Mouse (Mus musculus): ENCODE measurements at regions not wholly inside any gene's neighbourhood (a gene's known extent, or its start where the extent isn't known, plus 50 kb on each side); places are given as distances from the start of the nearest gene placed in this dataset.

DNA sequence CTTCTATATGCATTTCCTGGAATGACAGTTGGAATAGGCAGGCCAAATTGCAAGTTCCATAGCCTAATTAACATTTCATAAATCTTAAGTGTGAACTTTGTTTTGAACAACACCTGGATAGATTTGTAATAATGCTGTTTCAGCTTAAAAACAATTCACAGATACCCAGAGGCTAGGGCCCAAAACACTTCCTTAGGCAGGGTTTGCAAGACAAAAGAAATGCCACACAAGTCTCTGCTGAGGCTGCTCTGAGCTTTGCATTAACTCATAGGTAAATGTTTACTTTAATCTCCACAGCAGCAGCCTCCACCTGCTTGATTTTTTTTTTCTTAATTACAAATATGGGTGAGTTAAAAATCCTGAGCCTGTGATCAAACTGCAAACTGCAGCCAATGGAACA is 118.4 kb downstream of the Gnat3 start:
- DNase-seq = no peak

DNA sequence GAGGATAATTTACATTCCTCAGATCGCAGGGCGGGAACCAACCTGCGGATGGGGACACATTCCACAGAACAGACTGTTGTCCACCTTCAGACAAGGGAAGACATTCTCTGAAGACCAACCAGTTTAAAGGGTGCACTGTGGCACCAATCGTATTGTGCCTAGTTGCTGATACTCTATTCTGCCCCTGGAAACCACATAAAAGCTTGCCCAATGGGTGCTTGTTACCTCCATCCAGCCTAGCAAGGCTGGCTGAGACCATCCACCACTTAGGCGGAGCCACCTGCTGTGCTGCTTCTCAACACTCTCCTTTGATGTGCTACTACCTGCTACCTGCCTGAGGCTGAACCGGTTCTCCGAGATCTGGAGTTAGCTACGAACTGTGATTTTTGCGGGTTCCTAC is 119.9 kb downstream of the Gnat3 start:
- DNase-seq = no peak

DNA sequence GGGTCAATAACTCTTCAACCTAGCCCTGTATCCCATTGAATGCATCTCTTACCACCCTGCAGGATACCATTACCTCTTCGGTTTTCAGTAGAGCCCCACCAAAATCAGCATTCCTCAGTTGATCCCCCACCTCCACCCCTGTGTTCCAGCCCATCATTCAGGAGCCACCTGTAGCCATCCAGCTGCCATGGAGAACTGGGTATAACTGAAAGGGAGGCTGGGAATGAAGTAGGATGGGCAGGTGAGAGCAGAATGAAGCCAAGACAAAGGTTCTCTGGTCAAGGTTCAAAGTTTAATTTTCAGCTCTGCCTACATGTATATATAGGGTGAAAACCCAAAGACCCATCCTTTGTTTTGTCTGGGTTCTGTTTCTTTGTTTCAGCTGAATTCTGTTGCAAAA is 121.4 kb downstream of the Gnat3 start:
- DNase-seq = no peak

GRCm38 (mm10) chr5:18085456-18085855 is 123.1 kb downstream of the Gnat3 start:
- DNase-seq = no peak

- DNase-seq = peak; percentile 11
Measured at GRCm38 (mm10) chr5:18087919-18088445, 125.6 kb downstream of the Gnat3 start.

DNA sequence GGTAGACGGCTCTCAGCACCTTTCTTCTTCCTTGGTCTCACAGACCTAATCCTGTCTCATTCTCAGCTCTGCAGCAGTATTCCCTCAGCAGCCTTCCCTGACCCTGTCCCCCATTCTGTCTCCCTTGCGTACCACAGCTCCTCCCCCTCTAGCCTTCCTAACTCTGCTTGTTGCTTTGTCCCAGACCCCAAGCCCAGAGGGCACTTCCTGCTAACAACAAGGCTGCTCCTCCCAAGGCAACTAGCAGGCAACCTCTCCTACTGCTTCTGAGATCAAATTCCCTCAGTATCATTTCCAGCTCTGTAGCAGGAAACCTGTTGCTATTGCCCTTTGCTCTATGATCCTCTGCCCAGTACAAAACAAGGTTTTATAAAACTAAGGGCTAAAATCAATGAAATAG is 127.6 kb downstream of the Gnat3 start:
- no peak for DNase-seq

- no peak for DNase-seq
Measured at GRCm38 (mm10) chr5:18114905-18115689, 152.7 kb downstream of the Gnat3 start.

DNA sequence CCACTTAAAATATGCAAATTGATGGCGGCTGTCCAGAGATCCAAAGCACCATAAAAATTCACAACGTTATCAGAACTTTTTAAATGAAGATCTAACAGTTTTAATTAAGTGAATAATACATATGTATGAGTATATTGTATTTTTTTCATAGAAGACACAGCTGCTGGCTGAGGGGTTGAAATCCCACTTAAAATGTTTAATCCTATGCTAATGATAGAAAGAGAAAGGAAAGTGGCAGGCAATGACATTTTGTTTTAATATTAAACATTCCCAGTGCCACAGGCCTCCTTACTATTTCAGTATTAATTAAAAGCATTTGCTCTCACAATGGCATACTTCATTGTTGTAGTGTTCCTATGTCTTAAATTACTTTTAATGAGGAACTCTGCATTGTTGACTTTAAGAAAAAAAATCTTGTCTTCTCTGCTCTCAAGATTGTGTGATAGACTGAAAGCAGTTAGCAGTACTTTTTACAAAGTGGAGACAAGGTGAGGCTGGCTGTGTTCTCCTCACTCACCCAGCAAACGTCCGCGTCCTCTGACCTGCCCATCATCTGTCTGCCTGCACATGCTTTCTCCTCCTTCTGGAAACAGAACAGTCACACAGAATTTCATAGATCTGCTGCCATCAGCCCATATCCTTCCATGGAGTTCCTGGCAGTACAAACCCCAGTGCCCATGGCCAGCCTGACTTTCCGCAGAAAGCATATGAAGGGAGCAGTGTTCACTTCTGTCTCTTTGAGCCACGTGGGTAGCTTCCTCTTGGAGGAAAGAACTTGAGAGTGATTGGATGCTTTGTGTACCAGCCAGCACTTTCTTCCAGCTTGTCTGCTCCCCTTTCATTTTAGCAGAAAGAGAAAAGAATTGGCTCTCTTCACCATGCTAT is 173.7 kb downstream of the Gnat3 start:
- no peak for DNase-seq

DNA sequence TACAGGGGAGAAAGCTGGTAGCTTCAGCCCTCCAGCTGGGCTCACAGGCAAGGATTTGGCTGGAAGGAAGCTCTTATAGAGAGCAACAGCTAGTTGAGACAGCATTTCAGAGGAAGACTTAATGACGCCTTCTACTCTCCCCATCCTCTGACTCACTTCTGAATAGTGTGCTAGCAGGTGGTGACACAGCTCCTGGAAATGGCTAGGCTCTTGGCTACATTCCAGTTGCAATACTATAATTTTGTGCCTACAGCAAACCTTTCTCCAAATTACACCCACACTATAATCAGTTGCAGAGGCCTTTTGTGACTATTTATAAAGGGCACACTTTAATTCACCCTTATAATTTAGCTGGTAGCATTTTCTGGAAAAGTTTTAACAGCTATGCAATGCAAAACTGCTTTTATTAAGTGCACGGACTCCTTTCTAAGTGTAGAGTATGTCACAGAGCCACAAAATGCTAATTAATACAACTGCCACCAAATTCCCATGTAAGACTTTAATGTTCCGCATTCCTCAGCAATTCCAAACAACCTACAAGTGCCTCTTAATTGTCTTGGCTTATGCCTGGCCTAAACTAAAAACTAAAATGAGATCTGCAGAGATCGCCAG is 175.2 kb downstream of the Gnat3 start:
- DNase-seq = no peak

DNA sequence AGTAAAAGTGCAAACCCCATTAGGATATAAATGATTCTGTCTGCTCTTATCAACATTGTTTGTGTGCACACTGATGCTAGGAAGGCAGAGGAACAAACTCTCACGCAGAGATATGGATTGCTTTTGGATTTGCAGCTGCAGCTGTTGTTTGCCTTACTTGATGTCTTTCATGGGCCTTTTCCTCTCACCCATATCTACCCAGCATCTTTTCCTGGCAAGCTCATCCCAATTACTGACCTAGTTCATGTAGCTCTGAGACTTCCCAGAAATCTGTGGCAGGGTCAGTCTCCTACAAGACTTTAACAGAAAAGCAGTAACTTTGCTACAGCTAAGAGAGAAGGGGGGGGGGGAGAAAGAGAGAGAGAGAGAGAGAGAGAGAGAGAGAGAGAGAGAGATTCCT is 189.9 kb downstream of the Gnat3 start:
- no peak for DNase-seq

DNA sequence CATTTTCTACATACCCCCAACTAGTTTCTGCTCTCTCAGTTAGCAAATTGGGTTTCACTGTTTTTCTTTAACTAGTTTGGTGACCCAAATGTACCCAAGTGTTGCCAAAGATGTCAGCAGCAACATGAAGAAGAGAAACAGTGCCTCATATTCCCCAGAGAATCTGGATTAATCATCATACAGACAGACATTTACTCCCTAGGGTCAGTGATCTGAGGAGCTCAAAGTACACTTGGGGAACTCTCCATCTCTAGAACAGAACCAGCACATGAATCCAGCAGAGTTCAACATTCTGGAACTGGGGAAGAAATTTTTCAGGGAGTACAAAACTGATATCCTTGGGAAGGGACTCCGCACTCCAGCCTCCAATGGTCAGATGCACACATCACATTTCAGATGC is 191.4 kb downstream of the Gnat3 start:
- no peak for DNase-seq

DNA sequence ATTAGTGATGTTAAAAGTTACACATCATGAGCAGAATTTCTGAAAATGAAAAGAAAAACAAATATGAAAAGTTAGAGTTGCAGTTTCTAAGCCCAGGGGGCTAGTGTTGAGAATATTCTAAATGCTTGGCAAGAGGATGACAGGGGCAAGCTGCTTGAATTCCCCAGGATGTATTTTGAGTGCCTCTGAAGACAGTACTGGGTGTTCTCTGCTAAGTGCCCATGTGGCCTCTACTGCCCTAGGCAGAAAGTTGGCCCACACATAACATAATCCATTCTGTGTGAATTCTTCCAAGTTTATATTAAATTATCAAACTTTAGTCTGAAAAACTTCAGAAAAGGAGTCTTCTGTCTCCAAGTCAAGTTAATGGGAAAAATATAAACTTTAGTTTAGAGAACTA is 196.6 kb downstream of the Gnai1 start:
- DNase-seq = no peak

DNA sequence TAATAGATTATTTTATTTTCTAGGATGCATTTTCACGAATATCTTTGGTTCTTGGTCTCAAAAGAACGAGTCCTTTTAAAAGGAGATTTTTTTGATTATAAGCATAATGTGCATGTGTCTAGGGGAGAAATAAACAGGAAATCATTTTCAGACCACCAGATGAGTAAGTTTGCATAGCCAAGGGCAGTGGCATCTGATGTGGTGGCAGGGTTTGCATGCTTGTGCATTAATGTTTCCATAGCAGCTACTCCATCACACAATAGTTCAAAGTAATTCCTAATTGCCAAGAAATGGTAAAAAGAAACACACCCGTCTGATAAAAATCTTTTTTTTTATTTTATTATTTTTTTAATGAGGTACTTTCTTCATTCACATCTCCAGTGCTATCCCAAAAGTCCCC is 182.3 kb downstream of the Gnai1 start:
- DNase-seq = no peak

GRCm38 (mm10) chr5:18211395-18212057 is 148.6 kb downstream of the Gnai1 start:
- DNase-seq = no peak

Measured in thymus, postnatal 4 days (tissue).